Mouse (Mus musculus) liver, embryonic 15.5 days (tissue): ENCODE results near the gene Rps6ka2. TPM values are rescaled to one million over a fixed set of nuclear protein-coding genes. Genes with fewer than 3 reads are reported as not detected.

Experiments
- ATAC-seq: fragments of 200-750 bp; cut with Nextera tagmentation; 2 replicates; pipeline ENCODE4 v1.8.0; 2017; ENCODE audit warnings: moderate number of reproducible peaks, mild to moderate bottlenecking, moderate library complexity; ENCODE audit not compliant: insufficient read depth
- H3K27ac ChIP-seq: fragments of 300-500 bp; sonication (generic); replicated peaks from 2 replicates; pipeline ENCODE4 v1.5.1; 2015; ENCODE audit warnings: mild to moderate bottlenecking, inconsistent platforms
- H3K27me3 ChIP-seq: fragments of 300-500 bp; sonication (generic); 2 replicates; pipeline ENCODE4 v1.6.1; 2015; ENCODE audit warnings: mild to moderate bottlenecking, inconsistent platforms
- H3K36me3 ChIP-seq: fragments of 300-500 bp; sonication (generic); replicated peaks from 2 replicates; pipeline ENCODE4 v1.6.1; 2015; ENCODE audit warnings: moderate library complexity, mild to moderate bottlenecking, inconsistent platforms
- H3K4me1 ChIP-seq: fragments of 300-500 bp; sonication (generic); replicated peaks from 2 replicates; pipeline ENCODE4 v1.6.1; 2015; ENCODE audit warnings: inconsistent platforms
- H3K4me2 ChIP-seq: fragments of 300-500 bp; sonication (generic); 2 replicates; pipeline ENCODE4 v1.6.1; 2015; ENCODE audit warnings: moderate library complexity, mild to moderate bottlenecking, inconsistent platforms
- H3K4me3 ChIP-seq: fragments of 300-500 bp; sonication (generic); replicated peaks from 2 replicates; pipeline ENCODE4 v1.5.1; 2015; ENCODE audit warnings: mild to moderate bottlenecking, inconsistent platforms
- H3K9ac ChIP-seq: fragments of 300-500 bp; sonication (generic); 2 replicates; pipeline ENCODE4 v1.6.1; 2015; ENCODE audit warnings: moderate library complexity, mild to moderate bottlenecking, inconsistent platforms
- H3K9me3 ChIP-seq: fragments of 300-500 bp; sonication (generic); replicated peaks from 2 replicates; pipeline ENCODE4 v1.6.1; 2016; ENCODE audit warnings: inconsistent platforms
- WGBS: fragments of 180-500 bp; shearing (Covaris S2); methylation state at CpG from one replicate; pipeline ENCODE4 v1.1.7; 2015; ENCODE audit warnings: mixed read lengths; ENCODE audit not compliant: insufficient replicate concordance; 5-methylcytosine and 5-hydroxymethylcytosine counted together
- polyA plus RNA-seq: library from polyadenylated mRNA; unstranded; fragments of >200 nt; fragmentation: Nextera tagmentation; extraction: Ambion mirVana; gene quantifications from 2 replicates; pipeline ENCODE4 v1.2.1, GENCODE M21; 2015

Gene Rps6ka2
- polyA plus RNA-seq, 1 experiment from 2014 or later, result 1.1 TPM

DNA sequence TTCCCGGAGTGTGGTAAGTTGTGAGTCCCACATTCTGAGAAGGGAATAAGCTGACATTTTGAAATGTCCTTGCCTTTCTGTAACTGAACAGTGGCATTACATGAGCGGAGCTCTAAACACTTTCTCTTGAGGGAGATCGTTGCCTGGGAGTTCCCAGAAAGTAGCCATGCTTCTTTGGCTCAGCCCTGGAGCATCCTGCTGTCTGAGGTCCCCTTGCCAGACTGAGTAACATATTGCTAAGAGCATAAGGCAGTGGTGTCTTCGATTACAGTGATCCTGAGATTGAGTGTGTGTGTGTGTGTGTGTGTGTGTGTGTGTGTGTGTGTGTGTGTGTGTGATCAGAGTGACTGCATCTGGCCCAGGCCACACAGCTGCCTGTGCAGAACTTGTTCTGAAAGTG, 61.4 kb downstream of the Rps6ka2 start:
- WGBS, result 65% methylated on average over 4 of the region's 4 CpGs
- no peak overlapping the region for H3K4me2 ChIP-seq
- no peak overlapping the region for H3K4me3 ChIP-seq
- ATAC-seq, result no peak
- H3K27me3 ChIP-seq, result no peaks in the 10 kb centered on the region
- H3K9me3 ChIP-seq, result no peaks in the 10 kb centered on the region
- no peak overlapping the region for H3K27ac ChIP-seq
- H3K36me3 ChIP-seq, result no peaks in the 10 kb centered on the region
- no peaks in the 10 kb centered on the region for H3K4me1 ChIP-seq
- no peak overlapping the region for H3K9ac ChIP-seq

- 68% methylated on average over 8 of the region's 8 CpGs for WGBS
- ATAC-seq, result no peak
Observed at GRCm38 (mm10) chr17:7231790-7232189, 61.9 kb downstream of the Rps6ka2 start.

DNA sequence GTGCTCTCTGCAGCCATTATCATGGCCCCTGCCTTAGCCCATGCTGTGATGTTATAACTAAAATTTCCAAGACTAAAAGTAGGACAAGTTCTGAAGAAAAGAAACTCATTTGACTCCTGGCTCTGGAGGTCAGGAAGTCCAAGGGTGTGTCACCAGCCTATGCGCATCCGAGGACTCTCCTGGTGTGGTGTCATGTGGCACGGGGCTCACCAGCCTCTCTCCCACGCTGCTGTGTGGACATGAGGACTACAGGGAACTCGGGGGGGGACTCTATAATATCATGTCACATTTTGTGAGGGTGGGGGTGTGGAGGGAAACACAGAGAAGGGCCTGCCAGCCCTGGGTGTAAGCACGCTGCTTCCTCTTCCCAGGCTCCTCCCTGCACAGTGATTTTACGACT, 62.5 kb downstream of the Rps6ka2 start:
- no peak for ATAC-seq
- Histone ChIP-seq H3K9me3 (no peaks in the 10 kb centered on the region), H3K27me3 (no peaks in the 10 kb centered on the region), H3K4me1 (no peaks in the 10 kb centered on the region), H3K4me3 (no peak overlapping the region), H3K36me3 (no peaks in the 10 kb centered on the region), H3K4me2 (no peak overlapping the region), H3K27ac (no peak overlapping the region), H3K9ac (no peak overlapping the region)
- WGBS, result 42% methylated on average over 7 of the region's 7 CpGs

More at GRCm38 (mm10) chr17:7231790-7232189, 61.9 kb downstream of the Rps6ka2 start:
- Histone ChIP-seq H3K9ac (no peak overlapping the region), H3K4me3 (no peak overlapping the region), H3K4me2 (no peak overlapping the region), H3K9me3 (no peaks in the 10 kb centered on the region), H3K36me3 (no peaks in the 10 kb centered on the region), H3K27ac (no peak overlapping the region), H3K4me1 (no peaks in the 10 kb centered on the region), H3K27me3 (no peaks in the 10 kb centered on the region)

- Histone ChIP-seq H3K27me3 (no peaks in the 10 kb centered on the region), H3K4me1 (no peaks in the 10 kb centered on the region), H3K36me3 (no peaks in the 10 kb centered on the region), H3K4me2 (no peak overlapping the region), H3K27ac (no peak overlapping the region), H3K4me3 (no peak overlapping the region), H3K9ac (no peak overlapping the region), H3K9me3 (no peaks in the 10 kb centered on the region)
- no peak for ATAC-seq
Observed at GRCm38 (mm10) chr17:7233197-7233596, 63.3 kb downstream of the Rps6ka2 start.

GRCm38 (mm10) chr17:7237706-7238105, 67.8 kb downstream of the Rps6ka2 start:
- Histone ChIP-seq H3K9me3 (no peaks in the 10 kb centered on the region), H3K9ac (no peak overlapping the region), H3K27me3 (no peaks in the 10 kb centered on the region), H3K4me3 (no peak overlapping the region), H3K4me1 (no peaks in the 10 kb centered on the region), H3K4me2 (no peak overlapping the region), H3K27ac (no peak overlapping the region), H3K36me3 (no peaks in the 10 kb centered on the region)
- WGBS, result 81% methylated on average over 9 of the region's 9 CpGs
- ATAC-seq, result no peak

DNA sequence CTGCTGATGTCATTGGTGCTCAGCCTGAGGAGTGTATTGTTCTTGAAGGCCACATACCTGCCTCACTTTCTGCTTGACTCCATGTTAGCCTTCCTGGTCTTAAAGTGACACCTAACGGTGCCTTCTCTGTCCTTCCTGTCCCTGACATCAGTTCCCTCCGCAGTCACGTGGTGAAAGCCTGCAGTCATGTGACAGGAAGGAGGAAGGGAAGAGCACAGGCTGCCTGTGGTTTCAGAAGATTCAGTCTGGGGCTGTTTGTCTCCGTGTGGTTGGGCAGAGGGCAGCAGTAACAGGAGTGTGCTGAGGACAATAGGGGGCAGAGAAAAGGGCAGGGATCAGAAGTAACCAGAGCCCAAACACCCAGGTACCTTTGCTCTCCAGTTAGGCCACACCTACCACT, 68.9 kb downstream of the Rps6ka2 start:
- Histone ChIP-seq H3K36me3 (no peaks in the 10 kb centered on the region), H3K4me3 (no peak overlapping the region), H3K9ac (no peak overlapping the region), H3K4me1 (no peaks in the 10 kb centered on the region), H3K27ac (no peak overlapping the region), H3K27me3 (no peaks in the 10 kb centered on the region), H3K4me2 (no peak overlapping the region), H3K9me3 (no peaks in the 10 kb centered on the region)
- no peak for ATAC-seq
- WGBS, result 27% methylated on average over 4 of the region's 4 CpGs

DNA sequence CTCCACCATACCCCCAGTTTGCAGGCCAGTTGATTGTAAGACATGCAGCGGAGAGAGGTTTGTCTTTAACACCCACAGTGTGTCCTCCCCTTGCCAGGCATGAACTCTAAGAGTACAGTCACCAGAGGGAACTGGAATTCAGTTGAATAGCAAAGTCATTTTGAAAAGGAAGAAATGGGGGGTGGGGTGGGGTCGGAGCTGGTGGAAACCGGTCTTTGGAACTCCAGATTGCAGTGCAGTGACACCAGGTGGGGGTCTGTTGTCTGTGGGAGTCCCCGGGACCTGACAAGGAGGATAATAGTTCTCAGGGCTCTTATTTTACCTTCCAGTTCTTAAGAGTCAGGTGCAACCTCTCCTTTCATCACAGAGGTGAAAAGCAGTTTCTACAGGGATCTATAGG, 70.6 kb downstream of the Rps6ka2 start:
- Histone ChIP-seq H3K27me3 (no peaks in the 10 kb centered on the region), H3K9ac (no peak overlapping the region), H3K27ac (no peak overlapping the region), H3K4me1 (no peaks in the 10 kb centered on the region), H3K4me2 (no peak overlapping the region), H3K9me3 (no peaks in the 10 kb centered on the region), H3K36me3 (no peaks in the 10 kb centered on the region), H3K4me3 (no peak overlapping the region)
- 62% methylated on average over 4 of the region's 4 CpGs for WGBS
- ATAC-seq, result no peak

DNA sequence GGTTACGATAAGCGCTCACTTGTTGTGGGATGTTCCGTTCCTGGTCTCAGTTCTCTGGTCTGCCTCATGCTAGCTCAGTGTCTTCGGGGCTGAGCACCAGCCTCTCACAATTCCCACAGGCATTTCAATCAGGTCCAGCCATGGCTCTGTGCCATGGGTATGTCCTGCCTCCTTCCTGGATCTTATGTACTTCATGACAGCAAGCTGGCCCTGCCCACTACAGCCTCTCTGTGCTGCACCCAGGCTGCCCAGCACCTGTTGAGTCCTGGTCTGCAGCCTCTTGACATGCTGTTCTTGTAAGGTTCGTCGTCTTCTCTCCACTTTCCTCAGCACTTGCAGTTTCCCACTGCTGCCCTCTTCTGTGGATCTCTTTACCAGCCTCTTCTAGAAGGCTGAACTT, 75.2 kb downstream of the Rps6ka2 start:
- no peak overlapping the region for H3K4me2 ChIP-seq
- WGBS, result 69% methylated on average over 6 of the region's 6 CpGs
- no peaks in the 10 kb centered on the region for H3K27me3 ChIP-seq
- no peak overlapping the region for H3K9ac ChIP-seq
- H3K4me1 ChIP-seq, result no peaks in the 10 kb centered on the region
- ATAC-seq, result no peak
- H3K36me3 ChIP-seq, result no peaks in the 10 kb centered on the region
- no peak overlapping the region for H3K27ac ChIP-seq
- H3K4me3 ChIP-seq, result no peak overlapping the region
- H3K9me3 ChIP-seq, result no peaks in the 10 kb centered on the region

GRCm38 (mm10) chr17:7246893-7247556, 77.1 kb downstream of the Rps6ka2 start:
- Histone ChIP-seq H3K4me3 (no peak overlapping the region), H3K36me3 (no peaks in the 10 kb centered on the region), H3K4me1 (no peaks in the 10 kb centered on the region), H3K9ac (no peak overlapping the region), H3K4me2 (no peak overlapping the region), H3K27me3 (no peaks in the 10 kb centered on the region), H3K9me3 (no peaks in the 10 kb centered on the region), H3K27ac (no peak overlapping the region)
- 65% methylated on average over 6 of the region's 6 CpGs for WGBS
- no peak for ATAC-seq

GRCm38 (mm10) chr17:7250373-7250772, 80.5 kb downstream of the Rps6ka2 start:
- no peaks in the 10 kb centered on the region for H3K9me3 ChIP-seq
- H3K4me3 ChIP-seq, result no peak overlapping the region
- no peaks in the 10 kb centered on the region for H3K36me3 ChIP-seq
- no peak for ATAC-seq
- no peaks in the 10 kb centered on the region for H3K27me3 ChIP-seq
- H3K4me1 ChIP-seq, result no peaks in the 10 kb centered on the region
- no peak overlapping the region for H3K9ac ChIP-seq
- 54% methylated on average over 4 of the region's 4 CpGs for WGBS
- H3K27ac ChIP-seq, result no peak overlapping the region
- H3K4me2 ChIP-seq, result no peak overlapping the region

DNA sequence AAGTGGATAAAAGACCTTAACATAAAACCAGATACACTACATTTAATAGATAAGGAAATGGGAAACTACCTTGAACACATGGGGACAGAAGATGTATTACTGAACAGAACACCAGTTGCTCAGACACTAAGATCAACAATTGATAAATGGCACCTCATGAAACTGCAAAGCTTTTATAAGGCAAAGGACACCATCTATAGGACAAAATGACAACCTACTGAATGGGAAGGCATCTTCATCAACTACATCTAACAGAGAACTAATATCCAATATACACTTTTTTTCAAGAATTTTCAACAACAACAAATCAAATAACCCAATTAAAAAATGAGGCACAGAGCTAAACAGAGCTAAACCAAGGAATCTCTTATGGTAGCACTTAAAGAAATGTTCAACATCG, 87.3 kb downstream of the Rps6ka2 start:
- Histone ChIP-seq H3K4me3 (no peak overlapping the region), H3K4me1 (peaks cover 3% of the 10 kb centered on the region; the same call in 1 of the 2 replicates), H3K36me3 (no peaks in the 10 kb centered on the region), H3K9ac (no peak overlapping the region), H3K27ac (no peak overlapping the region), H3K4me2 (no peak overlapping the region), H3K27me3 (no peaks in the 10 kb centered on the region), H3K9me3 (no peaks in the 10 kb centered on the region)
- WGBS, result 58% methylated on average over 1 of the region's 1 CpGs
- ATAC-seq, result no peak

- WGBS, result 66% methylated on average over 15 of the region's 15 CpGs
- H3K9ac ChIP-seq, result no peak overlapping the region
Observed at GRCm38 (mm10) chr17:7258748-7259359, 88.9 kb downstream of the Rps6ka2 start.

More at GRCm38 (mm10) chr17:7258748-7259359, 88.9 kb downstream of the Rps6ka2 start:
- H3K27me3 ChIP-seq, result no peaks in the 10 kb centered on the region
- peaks cover 3% of the 10 kb centered on the region; the same call in 1 of the 2 replicates for H3K4me1 ChIP-seq
- ATAC-seq, result no peak
- H3K4me2 ChIP-seq, result no peak overlapping the region
- no peak overlapping the region for H3K4me3 ChIP-seq
- H3K9me3 ChIP-seq, result no peaks in the 10 kb centered on the region
- no peaks in the 10 kb centered on the region for H3K36me3 ChIP-seq
- H3K27ac ChIP-seq, result no peak overlapping the region
